Mouse (Mus musculus) CH12F3 (cell line): ENCODE data around the gene Ccser2.

Source experiments
- in situ Hi-C: fragments of 300-500 bp; cut with MboI; formaldehyde crosslinking; loops from 2 replicates; pipeline ENCODE4 v1.14.3; 2020; ENCODE audit warnings: low sequenced_read_pairs

Ccser2 gene

GRCm38 (mm10) chr14:36942716-36943115 lies 25.9 kb downstream of the Ccser2 start:
- in situ Hi-C loops, result no loop called here

- in situ Hi-C loops, result loop anchor here (5.0 kb wide), 1 partner anchor 76 kb away; no protein-coding TSS in a partner anchor
Measured at GRCm38 (mm10) chr14:36937941-36938340, 30.6 kb downstream of the Ccser2 start.

GRCm38 (mm10) chr14:36937080-36937878 lies 31.3 kb downstream of the Ccser2 start:
- in situ Hi-C loops, result loop anchor here (5.0 kb wide), 1 partner anchor 75 kb away; no protein-coding TSS in a partner anchor

- in situ Hi-C loops, result no loop called here
Measured at GRCm38 (mm10) chr14:36932638-36933382, 35.8 kb downstream of the Ccser2 start.

- in situ Hi-C loops, result no loop called here
Measured at GRCm38 (mm10) chr14:36932038-36932437, 36.5 kb downstream of the Ccser2 start.

- in situ Hi-C loops, result no loop called here
Measured at GRCm38 (mm10) chr14:36923383-36923782, 45.2 kb downstream of the Ccser2 start.

- in situ Hi-C loops, result no loop called here
Measured at GRCm38 (mm10) chr14:36921346-36922049, 47.1 kb downstream of the Ccser2 start.

GRCm38 (mm10) chr14:36919886-36920285 lies 48.7 kb downstream of the Ccser2 start:
- in situ Hi-C loops, result no loop called here

- in situ Hi-C loops, result no loop called here
Measured at GRCm38 (mm10) chr14:36919146-36919545, 49.4 kb downstream of the Ccser2 start.

- in situ Hi-C loops, result no loop called here
Measured at GRCm38 (mm10) chr14:36915203-36915602, 53.4 kb downstream of the Ccser2 start.

GRCm38 (mm10) chr14:36914473-36915005 lies 54.0 kb downstream of the Ccser2 start:
- in situ Hi-C loops, result no loop called here

- in situ Hi-C loops, result no loop called here
Measured at GRCm38 (mm10) chr14:36911738-36912137, 56.8 kb downstream of the Ccser2 start.

GRCm38 (mm10) chr14:36905809-36906522 lies 62.6 kb downstream of the Ccser2 start:
- in situ Hi-C loops, result no loop called here

- in situ Hi-C loops, result no loop called here
Measured at GRCm38 (mm10) chr14:36904206-36904605, 64.4 kb downstream of the Ccser2 start.

GRCm38 (mm10) chr14:36900883-36901282 lies 67.7 kb downstream of the Ccser2 start:
- in situ Hi-C loops, result no loop called here

GRCm38 (mm10) chr14:36894701-36895100 lies 73.9 kb downstream of the Ccser2 start:
- in situ Hi-C loops, result no loop called here

GRCm38 (mm10) chr14:36892762-36893358 lies 75.7 kb downstream of the Ccser2 start:
- in situ Hi-C loops, result no loop called here

- in situ Hi-C loops, result no loop called here
Measured at GRCm38 (mm10) chr14:36890130-36890529, 78.4 kb downstream of the Ccser2 start.

- in situ Hi-C loops, result no loop called here
Measured at GRCm38 (mm10) chr14:36885680-36886079, 82.9 kb downstream of the Ccser2 start.

- in situ Hi-C loops, result no loop called here
Measured at GRCm38 (mm10) chr14:36885117-36885516, 83.5 kb downstream of the Ccser2 start.
